ENCODE assay signal across 14 mouse cellular contexts in genomic region chr10:95233044-95233443, GRCm38 (mm10).
DNase-seq lines count a peak whose midpoint lies in the region; TF ChIP-seq lines count a peak whose summit lies in the region.
"Had no signal": no experiment of that assay in that cellular context is flagged by ENCODE, and none has a peak within 500 bp of the region (broad histone marks: within the 10 kb centered on the region; RNA-seq: fewer than 3 reads in every experiment).

No protein-coding gene starts in this region.

- H3K9ac ChIP-seq in heart, adult 2 months (ENCODE audit: low read depth, low read length): peak overlapping the region; percentile 46; the same call in 1 of the 2 replicates
- H3K9ac ChIP-seq: hindbrain, embryonic 15.5 days; kidney, embryonic 15.5 days had no signal

- TF ChIP-seq CTCF in heart, adult 2 months (IDR thresholded peaks at IDR 0.05): no peak
- no peak for TF ChIP-seq CTCF in layer of hippocampus, adult 2 months (conservative IDR thresholded peaks at IDR 0.05)

- DNase-seq in heart, adult 2 months: peak in 1 of 2 experiments; percentile 30
- DNase-seq in heart, postnatal 10 days: no peak
- DNase-seq in layer of hippocampus, adult 2 months (ENCODE audit: low spot score in 2 of 2): no peak
- no peak for DNase-seq in layer of hippocampus, adult 11-12 months (ENCODE audit: low spot score)
- DNase-seq in right cerebral cortex, adult 18-20 months: peak; percentile 32
- no peak for DNase-seq in right cerebral cortex, postnatal 4 days
- DNase-seq in urinary bladder, postnatal 14 days (ENCODE audit: low spot score): no peak
- DNase-seq: adrenal gland, postnatal 14 days; cerebellum, adult 11 months; midbrain, embryonic 14.5 days; thymus, postnatal 25 days had no signal

- 0 out of 2 replicates have a peak, but pooled peaks cover 1% of the 10 kb centered on the region for H3K79me2 ChIP-seq in heart, adult 2 months (replicated peaks; ENCODE audit: control insufficient read depth, insufficient read depth, low read length)
- no peaks in the 10 kb centered on the region for H3K79me2 ChIP-seq in macrophage (ENCODE audit: inconsistent target)

- peak overlapping the region; percentile 73 for H3K27ac ChIP-seq in heart, adult 2 months
- H3K27ac ChIP-seq in layer of hippocampus, adult 2 months: peak overlapping the region; percentile 19; the same call in 1 of the 2 replicates
- peak overlapping the region; percentile 28 for H3K27ac ChIP-seq in macrophage
- H3K27ac ChIP-seq: hindbrain, embryonic 15.5 days; kidney, embryonic 15.5 days had no signal

- 34% methylated on average over 10 of the region's 10 CpGs for WGBS in heart, adult 2 months
- WGBS in macrophage (ENCODE audit: missing documents): 97% methylated on average over 10 of the region's 10 CpGs

- peaks cover 6% of the 10 kb centered on the region; the same call in 1 of the 2 replicates for H3K36me3 ChIP-seq in heart, adult 2 months (ENCODE audit: control insufficient read depth, insufficient read depth, low read length)
- no peaks in the 10 kb centered on the region for H3K36me3 ChIP-seq in macrophage (ENCODE audit: inconsistent target)
- H3K36me3 ChIP-seq: hindbrain, embryonic 15.5 days; kidney, embryonic 15.5 days had no signal

- H3K4me1 ChIP-seq in heart, adult 2 months (ENCODE audit: control insufficient read depth, insufficient read depth, low read length): peaks cover 24% of the 10 kb centered on the region
- H3K4me1 ChIP-seq: hindbrain, embryonic 15.5 days had no signal

- TF ChIP-seq EP300 in heart, adult 2 months (IDR thresholded peaks at IDR 0.05; ENCODE audit: insufficient read depth, low read depth, low read length): no peak

- H3K4me3 ChIP-seq in heart, adult 2 months: 0 out of 2 replicates have a peak overlapping the region, but pooled peaks have one; percentile 13
- no peak overlapping the region for H3K4me3 ChIP-seq in layer of hippocampus, adult 2 months
- H3K4me3 ChIP-seq in macrophage (ENCODE audit: inconsistent target): no peak overlapping the region
- H3K4me3 ChIP-seq: hindbrain, embryonic 15.5 days; kidney, embryonic 15.5 days had no signal

- intact Hi-C loops in heart, adult 2 months (cut with DNase I): loop anchor here (5.0 kb wide), 1 partner anchor 34 kb away; no protein-coding TSS in a partner anchor
- intact Hi-C loops in heart, postnatal 10 days (cut with DNase I): loop anchor here (5.0 kb wide), 2 partner anchors 154 to 241 kb away; no protein-coding TSS in a partner anchor

- no peak for TF ChIP-seq POLR2A in heart, adult 2 months (IDR thresholded peaks at IDR 0.05; ENCODE audit: insufficient read depth, low read depth, low read length)

- H3K27me3 ChIP-seq in heart, adult 2 months (ENCODE audit: control insufficient read depth, insufficient read depth, low read length): no peaks in the 10 kb centered on the region
- H3K27me3 ChIP-seq: hindbrain, embryonic 15.5 days; kidney, embryonic 15.5 days had no signal

Comparison
In these comparisons a context has a peak if more than half of its experiments do, and no peak if none do; other contexts are left out.
1. H3K27ac ChIP-seq: peak in every context shown above with its lines; median percentile 73 in heart, adult 2 months; 28 in macrophage; 19 in layer of hippocampus, adult 2 months.